Mouse (Mus musculus): ENCODE data around the gene Ryr1.

Ryr1 gene

GRCm38 (mm10) chr7:28957997-28958725 lies 166.8 kb downstream of the Ryr1 start:
- no peak for DNase-seq

DNA sequence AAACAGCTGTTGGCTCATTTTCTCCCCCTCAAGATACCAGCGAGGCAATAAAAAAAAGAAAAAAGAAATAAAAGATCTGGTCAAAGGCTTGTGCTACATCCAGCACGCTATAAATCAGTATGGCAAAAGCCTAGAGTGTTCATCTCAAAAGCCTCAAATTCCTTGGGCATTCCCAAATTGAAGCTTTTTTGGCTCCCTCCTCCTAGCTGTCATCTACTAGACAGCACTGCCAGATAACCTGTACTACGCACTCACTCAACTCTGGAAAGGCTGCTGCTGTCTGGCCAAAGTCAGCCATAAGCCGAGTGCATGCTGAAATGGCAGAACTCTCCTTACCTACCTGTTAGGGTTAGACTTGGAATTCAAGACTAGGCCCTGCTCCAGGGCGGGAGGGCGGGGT lies 167.7 kb downstream of the Ryr1 start:
- DNase-seq: no peak

- no peak for DNase-seq
Observed at GRCm38 (mm10) chr7:28956270-28956669, 168.7 kb downstream of the Ryr1 start.

DNA sequence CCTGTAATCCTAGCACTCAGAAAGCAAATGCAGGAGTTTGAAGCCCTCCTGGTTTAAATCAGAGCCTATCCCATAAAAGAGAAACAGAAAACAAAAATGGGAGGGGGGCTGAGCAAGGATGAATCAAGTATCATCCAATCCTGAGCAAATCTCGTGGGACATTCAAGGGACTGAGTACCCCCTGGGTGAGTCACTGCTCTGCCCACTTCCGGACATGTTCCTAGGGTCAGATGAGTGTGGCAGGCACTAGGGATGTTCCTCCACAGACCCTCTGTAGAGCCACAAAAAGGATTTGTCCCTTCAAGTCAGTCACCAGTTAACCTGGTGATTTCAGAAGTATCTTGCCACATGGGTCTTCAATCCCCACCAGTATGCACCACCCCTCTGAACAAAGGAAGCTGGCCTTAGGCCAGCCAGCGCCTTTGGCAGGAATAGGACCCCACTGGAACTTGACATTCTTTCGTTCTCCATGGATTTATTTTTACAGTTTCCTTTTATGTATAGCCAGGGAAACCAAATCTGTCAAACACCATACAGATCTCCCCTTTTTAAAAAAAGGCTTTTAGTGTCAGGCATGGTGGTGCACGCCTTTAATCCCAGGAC lies 169.6 kb downstream of the Ryr1 start:
- DNase-seq: no peak

DNA sequence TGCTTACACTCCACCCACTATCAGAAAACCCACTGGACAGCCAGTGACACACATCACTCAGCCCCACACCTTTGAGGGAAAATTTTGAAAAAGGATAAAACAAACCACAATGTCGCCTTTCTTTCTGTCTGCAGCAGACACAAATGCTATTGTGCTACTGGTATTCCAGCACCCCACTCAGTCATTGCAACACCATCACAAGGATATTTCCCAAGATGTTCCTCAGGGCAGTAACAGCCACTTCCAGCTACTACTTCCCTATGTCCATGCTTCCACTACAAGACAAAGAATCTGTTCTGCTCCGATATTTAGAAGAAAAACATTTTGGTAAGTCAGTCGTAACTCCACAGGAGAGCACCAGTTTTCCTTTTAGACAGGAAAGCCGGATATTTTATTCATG lies 170.2 kb downstream of the Ryr1 start:
- DNase-seq: no peak

DNA sequence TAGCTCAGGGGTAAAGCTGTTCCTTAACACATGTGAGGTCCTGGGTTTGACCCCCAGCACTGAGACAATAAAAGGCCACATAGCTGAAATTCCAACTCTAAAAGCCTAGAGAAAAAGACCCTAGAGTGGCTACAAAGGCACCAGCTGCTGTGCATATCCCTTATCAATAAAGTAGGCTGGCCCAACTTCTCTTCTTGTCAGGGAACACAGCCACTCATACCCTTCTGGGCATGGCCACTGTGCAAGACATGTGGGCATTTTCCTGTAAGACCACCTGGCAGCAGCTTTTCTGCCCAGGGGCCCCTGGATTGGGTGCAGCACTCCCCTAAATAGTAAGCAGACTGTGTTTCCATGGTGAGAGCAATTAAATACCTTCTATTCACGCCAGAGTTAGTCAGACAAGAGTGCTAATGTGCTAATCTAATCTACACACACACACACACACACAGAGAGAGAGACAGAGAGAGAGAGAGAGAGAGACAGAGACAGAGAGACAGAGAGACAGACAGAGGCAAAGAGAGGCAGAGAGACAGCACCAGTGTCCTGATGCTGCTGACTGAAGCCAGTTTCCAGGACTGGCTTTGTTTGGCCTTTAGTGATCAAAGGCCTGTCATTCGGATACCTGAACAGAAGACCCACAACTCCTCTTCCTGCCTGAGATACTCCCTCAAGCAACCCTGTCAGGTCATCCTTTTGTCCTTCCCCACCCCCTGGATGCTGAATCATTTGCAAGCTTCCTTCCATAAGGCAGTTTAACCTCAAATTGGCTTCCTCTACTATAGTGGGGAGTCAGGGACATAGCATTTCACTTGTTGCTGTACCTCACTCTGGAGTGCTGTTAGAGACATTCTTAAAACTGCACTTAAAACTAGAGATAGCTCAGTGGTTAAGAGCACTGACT lies 171.3 kb downstream of the Ryr1 start:
- DNase-seq: no peak

Data from cerebellum, adult 18-20 months (tissue).